14 mouse cellular contexts compared by ENCODE assay signal in genomic region chrX:164446106-164446551, GRCm38 (mm10). TPM values are rescaled to one million over a fixed set of nuclear protein-coding genes. Genes with fewer than 3 reads are reported as not detected.
DNase-seq lines count a peak whose midpoint lies in the region; ATAC-seq and TF ChIP-seq lines count a peak whose summit lies in the region.
"Had no signal": no experiment of that assay in that cellular context is flagged by ENCODE, and none has a peak within 500 bp of the region (broad histone marks: within the 10 kb centered on the region; RNA-seq: fewer than 3 reads in every experiment).

No protein-coding gene starts in this region.

- H3K4me3 ChIP-seq in kidney, postnatal 0 days (replicated peaks; ENCODE audit: low read depth, low read length) = no peak overlapping the region
- H3K4me3 ChIP-seq in heart, embryonic 11.5 days (ENCODE audit: low read depth, low read length) = no peak overlapping the region
- H3K4me3 ChIP-seq: heart, embryonic 10.5 days had no signal

- no peaks in the 10 kb centered on the region for H3K27me3 ChIP-seq in kidney, postnatal 0 days (ENCODE audit: insufficient read depth, low read length)
- no peaks in the 10 kb centered on the region for H3K27me3 ChIP-seq in heart, embryonic 11.5 days (ENCODE audit: control insufficient read depth, insufficient read depth, low read length)

- WGBS in kidney, postnatal 0 days = 68% methylated on average over 10 of the region's 10 CpGs
- WGBS in heart, embryonic 11.5 days (ENCODE audit: insufficient replicate concordance) = 72% methylated on average over 10 of the region's 10 CpGs

- no peak overlapping the region for H3K4me2 ChIP-seq in kidney, postnatal 0 days (ENCODE audit: low read length)
- no peak overlapping the region for H3K4me2 ChIP-seq in heart, embryonic 11.5 days

- DNase-seq in kidney, postnatal 0 days (ENCODE audit: low spot score) = no peak
- no peak for DNase-seq in kidney, postnatal 4 days
- peak; percentile 32 to 35 for DNase-seq in B cell, adult 2 months
- DNase-seq in WW6 (ENCODE audit: low read depth, low spot score) = peak; percentile 5
- DNase-seq in layer of hippocampus, adult 9-10 months (ENCODE audit: low spot score) = no peak
- no peak for DNase-seq in cerebellum, adult 9-10 months
- DNase-seq: cerebellum, adult 11-12 months; kidney, adult 11 months; left cerebral cortex, postnatal 4 days had no signal

- no peaks in the 10 kb centered on the region for H3K4me1 ChIP-seq in kidney, postnatal 0 days (replicated peaks; ENCODE audit: insufficient read depth, low read length)
- no peaks in the 10 kb centered on the region for H3K4me1 ChIP-seq in heart, embryonic 11.5 days (ENCODE audit: control insufficient read depth, insufficient read depth, low read length)
- H3K4me1 ChIP-seq: heart, embryonic 10.5 days had no signal

- no peak overlapping the region for H3K9ac ChIP-seq in kidney, postnatal 0 days (ENCODE audit: low read depth, low read length)
- no peak overlapping the region for H3K9ac ChIP-seq in heart, embryonic 11.5 days (ENCODE audit: low read depth, low read length)

- H3K36me3 ChIP-seq in kidney, postnatal 0 days (ENCODE audit: insufficient read depth, low read length) = no peaks in the 10 kb centered on the region
- no peaks in the 10 kb centered on the region for H3K36me3 ChIP-seq in heart, embryonic 11.5 days (ENCODE audit: control insufficient read depth, insufficient read depth, low read length)
- H3K36me3 ChIP-seq: heart, embryonic 10.5 days had no signal

- no peak for ATAC-seq in kidney, postnatal 0 days (replicated peaks; ENCODE audit: low FRiP score, low read depth)
- ATAC-seq in megakaryocyte progenitor cell, adult 5-6 weeks (replicated peaks; ENCODE audit: poor library complexity) = peak; percentile 40
- no peak for ATAC-seq in heart, embryonic 11.5 days (replicated peaks; ENCODE audit: insufficient number of reproducible peaks, low FRiP score, low TSS enrichment)
- ATAC-seq: midbrain, embryonic 16.5 days had no signal

- H3K27ac ChIP-seq in kidney, postnatal 0 days = no peak overlapping the region
- H3K27ac ChIP-seq in heart, embryonic 11.5 days (ENCODE audit: low read depth, low read length) = no peak overlapping the region
- H3K27ac ChIP-seq: heart, embryonic 10.5 days had no signal

- H3K9me3 ChIP-seq in kidney, postnatal 0 days (replicated peaks; ENCODE audit: low read length) = no peaks in the 10 kb centered on the region
- H3K9me3 ChIP-seq in heart, embryonic 11.5 days (replicated peaks; ENCODE audit: control insufficient read depth, low read length) = no peaks in the 10 kb centered on the region
- H3K9me3 ChIP-seq: heart, embryonic 10.5 days had no signal

- peak; percentile 32; the same call in 1 of the 2 replicates for TF ChIP-seq CTCF in kidney, postnatal 0 days (IDR thresholded peaks at IDR 0.05; ENCODE audit: low read depth)

RNA-seq across cellular contexts. Expression of gene Asb11, which starts 9.3 kb away (rescaled TPM):
- polyA plus RNA-seq in kidney, postnatal 0 days (2015; fragmentation: Nextera tagmentation; extraction: Ambion mirVana) = 0.29 and 0.78 TPM in 2 replicates
- total RNA-seq in megakaryocyte progenitor cell, adult 5-6 weeks (2015) = not detected in 2 replicates
- total RNA-seq in megakaryocyte progenitor cell, adult 5-6 weeks (2017) = not detected in 2 replicates
- 1.3 and 2.2 TPM in 2 replicates for polyA plus RNA-seq in heart, embryonic 11.5 days (2014; fragmentation: Nextera tagmentation; extraction: Ambion mirVana)
- polyA plus RNA-seq: midbrain, embryonic 16.5 days; stomach, embryonic 14.5 days had no signal

RNA-seq across cellular contexts. Expression of gene Piga, which starts 26.5 kb away (rescaled TPM):
- polyA plus RNA-seq in kidney, postnatal 0 days (2015; fragmentation: Nextera tagmentation; extraction: Ambion mirVana) = 7.6 and 7.8 TPM in 2 replicates
- total RNA-seq in megakaryocyte progenitor cell, adult 5-6 weeks (2015) = 14.4 and 18.6 TPM in 2 replicates
- total RNA-seq in megakaryocyte progenitor cell, adult 5-6 weeks (2017) = 23.3 and 27.8 TPM in 2 replicates
- polyA plus RNA-seq in heart, embryonic 11.5 days (2014; fragmentation: Nextera tagmentation; extraction: Ambion mirVana) = 10.0 and 11.2 TPM in 2 replicates

RNA-seq across cellular contexts. Expression of gene Asb9, which starts 60.0 kb away (rescaled TPM):
- 37.9 and 40.6 TPM in 2 replicates for polyA plus RNA-seq in kidney, postnatal 0 days (2015; fragmentation: Nextera tagmentation; extraction: Ambion mirVana)
- not detected in 2 replicates for total RNA-seq in megakaryocyte progenitor cell, adult 5-6 weeks (2015)
- total RNA-seq in megakaryocyte progenitor cell, adult 5-6 weeks (2017) = not detected in 2 replicates
- polyA plus RNA-seq in heart, embryonic 11.5 days (2014; fragmentation: Nextera tagmentation; extraction: Ambion mirVana) = 0.14 TPM in 1 of 2 replicates, not detected in the other
- total RNA-seq: left cerebral cortex, postnatal 4 days had no signal
- polyA plus RNA-seq: midbrain, embryonic 16.5 days; stomach, embryonic 14.5 days had no signal

Comparison
In these comparisons a context has a peak if more than half of its experiments do, and no peak if none do; other contexts are left out.
1. DNase-seq: peak in B cell, adult 2 months (2 of 2) and WW6 (single experiment); none in kidney, postnatal 0 days (single experiment), kidney, postnatal 4 days (0 of 2), layer of hippocampus, adult 9-10 months (single experiment) and cerebellum, adult 9-10 months (single experiment).
2. RNA of gene Asb9, which starts 60.0 kb away (polyA plus RNA-seq): 37.9 to 40.6 TPM in kidney, postnatal 0 days; 0.14 TPM in heart, embryonic 11.5 days; every median in the first group is over 10 times any median in the second.